Mouse (Mus musculus) limb, embryonic 15.5 days (tissue): Measurements from ENCODE around the gene Gngt1. TPM values are rescaled to one million over a fixed set of nuclear protein-coding genes. Genes with fewer than 3 reads are reported as not detected.
A peak's percentile ranks its signal among the peaks of the same experiment; 100 is the strongest.

Experiments used
- ATAC-seq: fragments of 200-750 bp; cut with Nextera tagmentation; 2 replicates; pipeline ENCODE4 v1.8.0; 2017; ENCODE audit warnings: low read depth, moderate TSS enrichment; ENCODE audit not compliant: insufficient number of reproducible peaks, low FRiP score, low TSS enrichment
- H3K27ac ChIP-seq: fragments of 300-500 bp; sonication (generic); 2 replicates; pipeline ENCODE4 v1.5.1; 2015; ENCODE audit warnings: moderate library complexity, mild to moderate bottlenecking, inconsistent platforms
- H3K27me3 ChIP-seq: fragments of 300-500 bp; sonication (generic); 2 replicates; pipeline ENCODE4 v1.6.1; 2015; ENCODE audit warnings: inconsistent platforms
- H3K36me3 ChIP-seq: fragments of 300-500 bp; sonication (generic); 2 replicates; pipeline ENCODE4 v1.6.1; 2015; ENCODE audit warnings: inconsistent platforms
- H3K4me1 ChIP-seq: fragments of 300-500 bp; sonication (generic); 2 replicates; pipeline ENCODE4 v1.6.1; 2015; ENCODE audit warnings: inconsistent platforms
- H3K4me2 ChIP-seq: fragments of 300-500 bp; sonication (generic); 2 replicates; pipeline ENCODE4 v1.6.1; 2015; ENCODE audit warnings: mild to moderate bottlenecking, inconsistent platforms
- H3K4me3 ChIP-seq: fragments of 300-500 bp; sonication (generic); 2 replicates; pipeline ENCODE4 v1.5.1; 2015; ENCODE audit warnings: mild to moderate bottlenecking, inconsistent platforms
- H3K9ac ChIP-seq: fragments of 300-500 bp; sonication (generic); 2 replicates; pipeline ENCODE4 v1.6.1; 2015; ENCODE audit warnings: inconsistent platforms
- H3K9me3 ChIP-seq: fragments of 300-500 bp; sonication (generic); 2 replicates; pipeline ENCODE4 v1.6.1; 2016; ENCODE audit warnings: inconsistent platforms
- WGBS: fragments of 180-500 bp; shearing (Covaris S2); methylation state at CpG from one replicate; pipeline ENCODE4 v1.1.7; 2015; 5-methylcytosine and 5-hydroxymethylcytosine counted together
- polyA plus RNA-seq: library from polyadenylated mRNA; unstranded; fragments of >200 nt; fragmentation: Nextera tagmentation; extraction: Ambion mirVana; gene quantifications from 2 replicates; pipeline ENCODE4 v1.2.1, GENCODE M21; 2015

The Gngt1 gene
- polyA plus RNA-seq, 1 experiment from 2014 or later = not detected

DNA sequence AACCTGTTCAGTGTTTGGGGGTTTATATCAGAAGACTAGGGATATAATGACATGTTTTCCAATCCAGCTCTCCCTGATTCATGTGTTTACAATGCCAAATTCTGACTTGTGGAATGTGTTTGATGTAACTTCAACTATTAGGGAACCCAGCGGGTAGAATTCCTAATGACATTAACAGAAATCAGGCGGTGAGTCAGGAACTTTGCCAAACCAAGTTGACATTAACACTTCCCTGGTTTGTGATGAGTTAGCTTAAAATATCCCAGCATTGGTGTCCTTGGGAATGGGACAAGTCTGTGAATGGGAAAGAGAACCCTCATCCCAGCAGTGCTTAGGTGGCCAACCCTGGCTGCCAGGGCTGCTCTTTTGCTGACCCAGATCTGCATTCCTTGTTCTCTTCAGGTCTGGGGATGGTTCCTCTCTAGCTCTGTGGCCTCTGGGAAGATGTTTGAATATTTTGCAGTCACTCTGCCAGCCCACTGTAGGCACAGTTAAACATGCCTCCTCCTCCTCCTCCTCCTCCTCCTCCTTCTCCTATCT is 15.0 kb downstream of the Gngt1 start:
- H3K9me3 ChIP-seq = no peaks in the 10 kb centered on the region
- WGBS = 37% methylated on average over 2 of the region's 2 CpGs
- peaks cover 12% of the 10 kb centered on the region for H3K4me1 ChIP-seq
- no peaks in the 10 kb centered on the region for H3K27me3 ChIP-seq
- H3K9ac ChIP-seq = no peak overlapping the region
- H3K4me3 ChIP-seq = no peak overlapping the region
- no peak overlapping the region for H3K27ac ChIP-seq
- no peaks in the 10 kb centered on the region for H3K36me3 ChIP-seq
- no peak overlapping the region for H3K4me2 ChIP-seq
- no peak for ATAC-seq

DNA sequence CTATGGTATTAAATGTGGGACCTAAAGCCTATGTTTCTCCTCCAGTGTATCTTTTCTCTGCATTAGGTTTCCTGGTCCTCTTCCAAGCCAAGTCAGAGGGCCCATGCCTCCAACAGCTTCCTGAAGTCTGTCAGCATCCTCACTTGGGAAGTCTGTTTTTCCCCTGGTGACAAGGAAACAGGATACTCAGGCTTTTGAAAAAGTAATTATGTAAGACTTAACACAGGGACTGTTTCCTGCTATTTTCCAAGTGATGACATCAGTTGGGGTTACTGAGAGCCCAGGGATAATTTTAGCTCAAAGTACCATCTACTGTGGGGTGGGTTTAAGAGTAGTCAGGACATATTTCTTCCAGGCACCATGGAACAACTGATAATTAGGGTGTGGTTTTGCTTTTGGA is 16.0 kb downstream of the Gngt1 start:
- Histone ChIP-seq H3K9me3 (no peaks in the 10 kb centered on the region), H3K27me3 (no peaks in the 10 kb centered on the region), H3K4me3 (no peak overlapping the region), H3K36me3 (no peaks in the 10 kb centered on the region), H3K4me2 (no peak overlapping the region), H3K4me1 (peaks cover 4% of the 10 kb centered on the region), H3K27ac (no peak overlapping the region), H3K9ac (no peak overlapping the region)
- no peak for ATAC-seq

DNA sequence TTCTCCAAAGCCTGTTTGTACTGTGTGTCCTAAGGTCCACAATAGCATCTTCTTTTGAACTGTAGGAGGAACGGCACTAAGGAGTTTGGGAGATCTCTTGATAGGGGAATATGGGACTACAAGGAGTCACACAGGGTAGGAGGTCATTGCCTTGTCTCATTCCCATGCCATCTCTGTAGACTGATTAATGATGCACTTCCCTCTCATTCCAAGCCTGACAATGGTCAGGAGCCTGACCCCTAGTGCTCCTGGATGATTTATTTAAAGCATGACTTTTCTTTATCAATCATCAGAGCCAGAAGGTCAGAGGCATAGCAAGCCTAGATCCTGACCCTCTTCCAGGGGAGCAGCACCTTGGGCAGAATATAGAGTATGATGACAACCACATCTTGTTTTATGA is 29.1 kb downstream of the Gngt1 start:
- H3K9ac ChIP-seq = no peak overlapping the region
- H3K4me2 ChIP-seq = no peak overlapping the region
- no peaks in the 10 kb centered on the region for H3K27me3 ChIP-seq
- no peak for ATAC-seq
- H3K36me3 ChIP-seq = no peaks in the 10 kb centered on the region
- no peaks in the 10 kb centered on the region for H3K9me3 ChIP-seq
- H3K4me1 ChIP-seq = no peaks in the 10 kb centered on the region
- WGBS = 41% methylated on average over 1 of the region's 1 CpGs
- H3K27ac ChIP-seq = no peak overlapping the region
- no peak overlapping the region for H3K4me3 ChIP-seq

DNA sequence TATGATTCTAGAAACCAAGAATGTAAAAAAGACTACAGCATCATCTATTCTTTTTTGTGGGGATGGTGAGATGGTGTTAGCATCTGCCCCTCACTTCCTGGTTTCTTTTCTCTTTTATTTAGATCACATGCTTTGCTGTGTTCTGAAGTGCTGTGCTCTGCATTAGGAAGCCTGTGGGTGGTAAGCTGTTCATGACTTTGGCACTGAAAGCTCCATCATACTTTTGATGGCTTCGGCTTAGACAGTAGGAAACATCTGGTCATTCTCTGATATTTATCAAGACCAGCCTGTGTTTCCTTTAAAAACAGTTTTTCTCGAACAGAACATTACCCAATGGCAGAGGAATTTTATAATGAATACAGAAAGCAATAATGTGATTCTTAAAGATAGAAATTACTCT is 32.8 kb downstream of the Gngt1 start:
- 44% methylated on average over 2 of the region's 2 CpGs for WGBS
- Histone ChIP-seq H3K4me3 (no peak overlapping the region), H3K27me3 (no peaks in the 10 kb centered on the region), H3K36me3 (no peaks in the 10 kb centered on the region), H3K27ac (no peak overlapping the region), H3K4me2 (no peak overlapping the region), H3K9ac (no peak overlapping the region), H3K4me1 (no peaks in the 10 kb centered on the region), H3K9me3 (no peaks in the 10 kb centered on the region)
- ATAC-seq = peak; percentile 44; the same call in 1 of the 2 replicates

DNA sequence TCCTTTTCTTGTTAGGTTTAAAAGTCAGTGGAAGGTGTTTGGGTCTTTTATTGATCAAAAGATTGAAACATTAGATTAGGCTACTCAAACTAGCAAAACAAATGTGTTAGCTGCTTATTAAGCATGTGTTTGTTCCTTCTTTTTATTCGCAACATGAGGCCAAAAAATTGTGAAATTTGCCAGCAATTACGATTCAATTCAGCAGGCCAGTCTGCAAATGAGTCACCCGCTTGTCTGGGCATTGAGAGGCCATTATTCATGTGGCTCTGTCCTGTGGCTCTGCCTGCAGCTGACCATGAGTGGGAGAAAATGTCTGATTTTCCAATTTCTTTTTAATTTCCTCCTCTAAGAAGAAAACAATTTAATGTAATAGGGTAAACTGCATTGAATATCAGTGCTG is 37.4 kb downstream of the Gngt1 start:
- Histone ChIP-seq H3K4me3 (no peak overlapping the region), H3K27ac (no peak overlapping the region), H3K9me3 (no peaks in the 10 kb centered on the region), H3K9ac (no peak overlapping the region), H3K4me2 (no peak overlapping the region), H3K27me3 (no peaks in the 10 kb centered on the region), H3K36me3 (no peaks in the 10 kb centered on the region), H3K4me1 (no peaks in the 10 kb centered on the region)
- no peak for ATAC-seq
- WGBS = 71% methylated on average over 3 of the region's 3 CpGs

DNA sequence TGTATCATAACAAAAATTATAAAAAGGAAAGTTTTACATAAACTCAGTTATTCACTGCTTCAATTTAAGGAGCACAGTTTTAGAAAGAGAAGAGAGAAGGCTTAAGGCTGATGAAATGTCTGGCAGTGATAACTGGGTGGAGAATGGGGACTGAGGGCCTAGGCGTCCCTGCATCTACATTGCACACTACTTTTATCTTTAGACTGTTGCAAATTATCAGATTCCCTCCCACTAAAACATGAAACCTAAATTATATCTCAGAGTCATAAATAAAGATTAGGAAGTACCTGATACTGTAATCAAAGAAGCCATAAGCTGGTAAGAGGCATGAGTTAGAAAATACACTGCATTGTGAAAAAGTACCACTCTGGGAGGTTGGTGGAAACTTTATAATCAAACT is 48.2 kb downstream of the Gngt1 start:
- Histone ChIP-seq H3K27me3 (no peaks in the 10 kb centered on the region), H3K4me3 (no peak overlapping the region), H3K9me3 (no peaks in the 10 kb centered on the region), H3K4me1 (no peaks in the 10 kb centered on the region), H3K4me2 (no peak overlapping the region), H3K9ac (no peak overlapping the region), H3K27ac (no peak overlapping the region), H3K36me3 (no peaks in the 10 kb centered on the region)
- WGBS = 71% methylated on average over 1 of the region's 1 CpGs
- no peak for ATAC-seq

Other genes starting within 250 kb of the Gngt1 start
- gene Calcr, start 229.1 kb upstream of the Gngt1 start, polyA plus RNA-seq = 0.13 and 0.30 TPM in 2 replicates
- gene Tfpi2, start 4.9 kb upstream of the Gngt1 start, polyA plus RNA-seq = 2.5 and 4.6 TPM in 2 replicates
- 86.6 and 96.0 TPM in 2 replicates for gene Gng11, start 10.1 kb downstream of the Gngt1 start, polyA plus RNA-seq
- 82.9 and 84.7 TPM in 2 replicates for gene Bet1, start 93.2 kb downstream of the Gngt1 start, polyA plus RNA-seq